Mouse (Mus musculus): ENCODE measurements around the gene Srgn. TPM values are rescaled to one million over a fixed set of nuclear protein-coding genes. Genes with fewer than 3 reads are reported as not detected.
A peak's percentile ranks its signal among the peaks of the same experiment; 100 is the strongest.

Gene Srgn
- total and polyA plus RNA-seq, 3 experiments = 92.7 to 700 (median 463) TPM

DNA sequence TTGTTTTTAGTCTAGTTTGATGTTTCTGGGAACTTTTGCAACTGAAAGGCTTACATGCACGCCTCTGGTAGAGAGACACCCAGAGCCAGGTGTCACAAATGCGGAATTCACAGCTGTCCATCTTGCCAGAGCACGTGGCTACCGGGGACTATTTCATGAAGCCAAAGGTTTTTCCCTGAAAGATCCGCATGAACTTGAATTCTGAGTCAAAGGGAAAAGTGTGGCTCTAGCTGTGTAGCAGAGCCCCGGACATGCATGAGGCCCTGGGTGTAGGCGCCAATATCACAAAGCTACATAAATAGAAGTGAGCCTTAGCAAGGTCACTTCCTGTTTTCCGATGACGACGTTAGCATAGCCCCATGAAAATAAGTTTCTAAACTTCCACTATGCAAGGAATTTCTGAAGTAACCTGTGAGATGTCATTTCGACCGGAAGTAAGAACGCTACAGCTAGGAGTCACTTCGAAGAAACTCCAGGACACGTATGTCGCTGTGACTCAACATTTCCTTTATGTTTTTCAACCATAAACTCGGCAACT, 21.2 kb downstream of the Srgn start:
- H3K4me3 ChIP-seq (ENCODE audit: low read depth, low read length) = no peak overlapping the region
- TF ChIP-seq GATA1 (IDR thresholded peaks at IDR 0.05; ENCODE audit: borderline replicate concordance, low read length) = no peak
- TF ChIP-seq GATA2 (IDR thresholded peaks at IDR 0.05; ENCODE audit: borderline replicate concordance, low read depth, low read length) = no peak
- TF ChIP-seq TAL1 (conservative IDR thresholded peaks at IDR 0.05; ENCODE audit: low read depth, low read length) = no peak
- no peak for TF ChIP-seq POLR2AphosphoS5 (IDR thresholded peaks at IDR 0.05; ENCODE audit: insufficient replicate concordance, low read depth, low read length)
- TF ChIP-seq CTCF (IDR thresholded peaks at IDR 0.05; ENCODE audit: low read depth, low read length) = no peak
- ATAC-seq (ENCODE audit: extremely low read depth, insufficient number of reproducible peaks, low FRiP score, poor library complexity, severe bottlenecking) (peak; percentile 25; the same call in 1 of the 2 replicates), DNase-seq (ENCODE audit: low spot score) (no peak)
- peaks cover 51% of the 10 kb centered on the region for H3K4me1 ChIP-seq (ENCODE audit: insufficient read depth, low read depth, low read length)
- no peaks in the 10 kb centered on the region for H3K9me3 ChIP-seq (replicated peaks)
- H3K27me3 ChIP-seq (ENCODE audit: insufficient read depth, low read length) = no peaks in the 10 kb centered on the region
- H3K36me3 ChIP-seq (replicated peaks) = no peaks in the 10 kb centered on the region

DNA sequence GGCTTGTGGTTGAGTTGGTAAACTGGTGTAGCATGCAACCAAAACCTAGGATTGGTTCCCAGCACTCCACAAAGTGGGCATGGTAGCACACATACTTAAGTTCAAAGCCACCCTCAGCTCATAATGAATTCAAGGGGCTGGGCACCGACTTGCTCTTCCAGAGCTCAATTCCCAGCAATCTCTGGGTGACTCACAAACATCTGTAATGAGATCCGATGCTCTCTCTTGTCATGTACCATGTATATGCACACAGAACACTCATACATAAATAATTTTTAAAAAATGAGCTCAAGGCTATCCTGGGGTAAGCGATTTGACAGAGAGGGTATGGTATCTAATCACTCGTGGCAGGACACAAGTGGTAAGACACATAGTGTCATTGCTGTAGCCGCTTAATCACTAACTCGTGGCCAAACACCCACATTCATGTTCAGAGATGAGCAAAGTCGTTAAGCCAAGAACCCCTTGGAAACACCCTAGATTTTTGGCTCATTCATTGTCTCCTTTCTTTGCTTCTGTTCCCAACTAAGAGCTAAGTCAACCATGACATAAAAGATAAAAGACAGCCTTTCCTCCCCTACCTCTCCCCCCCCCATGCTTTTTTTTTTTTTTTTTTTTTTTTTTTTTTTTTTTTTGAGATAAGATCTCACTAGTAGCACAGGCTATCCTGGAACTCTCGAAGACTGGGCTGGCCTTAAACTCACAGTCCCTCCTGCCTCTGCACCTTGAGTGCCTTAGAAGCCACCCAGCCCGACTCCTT, 21.8 kb downstream of the Srgn start:
- Histone ChIP-seq H3K36me3 (replicated peaks) (no peaks in the 10 kb centered on the region), H3K9me3 (replicated peaks) (no peaks in the 10 kb centered on the region), H3K4me3 (ENCODE audit: low read depth, low read length) (no peak overlapping the region), H3K4me1 (ENCODE audit: insufficient read depth, low read depth, low read length) (peaks cover 52% of the 10 kb centered on the region), H3K27me3 (ENCODE audit: insufficient read depth, low read length) (no peaks in the 10 kb centered on the region)
- no peak for ATAC-seq (ENCODE audit: extremely low read depth, insufficient number of reproducible peaks, low FRiP score, poor library complexity, severe bottlenecking)
- TF ChIP-seq POLR2AphosphoS5 (IDR thresholded peaks at IDR 0.05; ENCODE audit: insufficient replicate concordance, low read depth, low read length) (no peak), GATA2 (IDR thresholded peaks at IDR 0.05; ENCODE audit: borderline replicate concordance, low read depth, low read length) (no peak)
- DNase-seq (ENCODE audit: low spot score) = no peak

DNA sequence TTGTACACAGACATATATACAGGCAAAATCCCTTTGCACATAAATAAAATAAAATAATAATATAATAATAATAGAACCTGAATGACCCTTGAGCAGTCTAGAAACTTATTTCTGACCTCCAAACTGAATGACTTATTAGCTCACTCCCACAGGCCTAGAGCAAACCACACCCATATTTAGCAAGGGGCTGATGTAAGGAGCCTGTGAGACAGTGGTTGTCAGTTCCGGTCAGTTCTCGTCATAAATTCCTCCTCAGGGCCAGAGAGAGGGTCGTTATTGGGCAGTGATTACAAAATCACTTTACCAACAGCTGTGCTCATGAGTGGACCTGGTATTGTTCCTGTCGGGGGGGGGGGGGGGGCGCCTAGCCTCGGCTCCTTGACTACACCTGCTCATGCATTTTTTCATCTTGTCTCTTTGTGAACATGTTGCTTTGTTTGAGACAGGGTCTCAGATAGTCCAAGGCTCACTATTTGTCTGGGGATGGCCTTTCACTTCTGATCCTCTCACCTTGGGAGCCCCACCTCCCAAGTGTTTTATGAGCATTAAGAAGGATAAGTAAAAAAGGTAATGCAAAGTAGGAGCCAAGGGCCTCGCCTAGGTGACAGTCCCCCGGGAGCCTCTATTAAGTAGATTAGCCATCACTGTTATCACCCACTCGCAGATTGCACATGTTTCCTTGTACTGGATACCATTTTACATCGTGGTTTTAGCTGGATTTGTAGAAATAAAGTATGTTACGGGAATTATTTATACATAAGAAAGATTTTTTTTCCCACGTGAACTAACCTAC, 23.2 kb downstream of the Srgn start:
- ATAC-seq (ENCODE audit: extremely low read depth, insufficient number of reproducible peaks, low FRiP score, poor library complexity, severe bottlenecking) (no peak), DNase-seq (ENCODE audit: low spot score) (no peak)
- peaks cover 49% of the 10 kb centered on the region for H3K4me1 ChIP-seq (ENCODE audit: insufficient read depth, low read depth, low read length)
- no peaks in the 10 kb centered on the region for H3K27me3 ChIP-seq (ENCODE audit: insufficient read depth, low read length)
- no peaks in the 10 kb centered on the region for H3K36me3 ChIP-seq (replicated peaks)
- no peaks in the 10 kb centered on the region for H3K9me3 ChIP-seq (replicated peaks)
- no peak overlapping the region; the same call in 1 of the 2 replicates for H3K4me3 ChIP-seq (ENCODE audit: low read depth, low read length)
- no peak for TF ChIP-seq GATA1 (IDR thresholded peaks at IDR 0.05; ENCODE audit: borderline replicate concordance, low read length)
- TF ChIP-seq TAL1 (conservative IDR thresholded peaks at IDR 0.05; ENCODE audit: low read depth, low read length) = peak; percentile 21; the same call in 1 of the 2 replicates

DNA sequence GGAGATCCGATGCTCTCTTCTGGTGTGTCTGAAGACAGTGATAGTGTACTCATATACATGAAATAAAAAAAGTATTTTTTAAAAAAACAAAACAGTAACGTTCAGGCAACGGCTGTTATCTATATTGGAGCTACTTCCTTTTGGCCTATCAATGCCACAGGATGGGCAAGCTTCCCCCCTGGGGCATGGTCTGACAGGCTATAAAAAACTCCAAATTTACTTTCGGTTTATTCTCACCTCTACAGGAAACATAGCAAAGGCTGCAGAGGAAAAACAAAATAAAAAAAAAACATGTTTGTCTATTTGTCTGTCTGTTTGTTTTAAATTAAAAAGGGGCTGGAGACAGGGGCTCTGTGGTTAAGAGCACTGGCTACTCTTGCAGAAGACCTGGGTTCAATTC, 23.9 kb downstream of the Srgn start:
- peak; percentile 64 for ATAC-seq (ENCODE audit: extremely low read depth, insufficient number of reproducible peaks, low FRiP score, poor library complexity, severe bottlenecking)

GRCm38 (mm10) chr10:62501951-62502350, 25.3 kb downstream of the Srgn start:
- Histone ChIP-seq H3K27me3 (ENCODE audit: insufficient read depth, low read length) (no peaks in the 10 kb centered on the region), H3K36me3 (replicated peaks) (peaks cover 3% of the 10 kb centered on the region), H3K4me3 (ENCODE audit: low read depth, low read length) (no peak overlapping the region), H3K9me3 (replicated peaks) (no peaks in the 10 kb centered on the region), H3K4me1 (ENCODE audit: insufficient read depth, low read depth, low read length) (peaks cover 41% of the 10 kb centered on the region)
- no peak for ATAC-seq (ENCODE audit: extremely low read depth, insufficient number of reproducible peaks, low FRiP score, poor library complexity, severe bottlenecking)
- DNase-seq (ENCODE audit: low spot score) = no peak
- TF ChIP-seq TAL1 (conservative IDR thresholded peaks at IDR 0.05; ENCODE audit: low read depth, low read length) (no peak), GATA2 (IDR thresholded peaks at IDR 0.05; ENCODE audit: borderline replicate concordance, low read depth, low read length) (no peak), CTCF (IDR thresholded peaks at IDR 0.05; ENCODE audit: low read depth, low read length) (no peak), POLR2AphosphoS5 (IDR thresholded peaks at IDR 0.05; ENCODE audit: insufficient replicate concordance, low read depth, low read length) (no peak), GATA1 (IDR thresholded peaks at IDR 0.05; ENCODE audit: borderline replicate concordance, low read length) (no peak)

More for the DNA sequence above, 23.9 kb downstream of the Srgn start:
- TF ChIP-seq CTCF (IDR thresholded peaks at IDR 0.05; ENCODE audit: low read depth, low read length) (no peak), GATA1 (IDR thresholded peaks at IDR 0.05; ENCODE audit: borderline replicate concordance, low read length) (no peak), POLR2AphosphoS5 (IDR thresholded peaks at IDR 0.05; ENCODE audit: insufficient replicate concordance, low read depth, low read length) (no peak), GATA2 (IDR thresholded peaks at IDR 0.05; ENCODE audit: borderline replicate concordance, low read depth, low read length) (no peak), TAL1 (conservative IDR thresholded peaks at IDR 0.05; ENCODE audit: low read depth, low read length) (no peak)
- Histone ChIP-seq H3K9me3 (replicated peaks) (no peaks in the 10 kb centered on the region), H3K36me3 (replicated peaks) (peaks cover 2% of the 10 kb centered on the region), H3K4me1 (ENCODE audit: insufficient read depth, low read depth, low read length) (peaks cover 43% of the 10 kb centered on the region), H3K4me3 (ENCODE audit: low read depth, low read length) (no peak overlapping the region; the same call in 1 of the 2 replicates), H3K27me3 (ENCODE audit: insufficient read depth, low read length) (no peaks in the 10 kb centered on the region)
- peak; percentile 16 for DNase-seq (ENCODE audit: low spot score)

GRCm38 (mm10) chr10:62500916-62501615, 26.2 kb downstream of the Srgn start:
- peaks cover 38% of the 10 kb centered on the region for H3K4me1 ChIP-seq (ENCODE audit: insufficient read depth, low read depth, low read length)
- H3K36me3 ChIP-seq (replicated peaks) = peaks cover 8% of the 10 kb centered on the region
- DNase-seq (ENCODE audit: low spot score) (no peak), ATAC-seq (ENCODE audit: extremely low read depth, insufficient number of reproducible peaks, low FRiP score, poor library complexity, severe bottlenecking) (no peak)
- no peaks in the 10 kb centered on the region for H3K9me3 ChIP-seq (replicated peaks)
- TF ChIP-seq GATA2 (IDR thresholded peaks at IDR 0.05; ENCODE audit: borderline replicate concordance, low read depth, low read length) (no peak), GATA1 (IDR thresholded peaks at IDR 0.05; ENCODE audit: borderline replicate concordance, low read length) (no peak), POLR2AphosphoS5 (IDR thresholded peaks at IDR 0.05; ENCODE audit: insufficient replicate concordance, low read depth, low read length) (no peak), CTCF (IDR thresholded peaks at IDR 0.05; ENCODE audit: low read depth, low read length) (no peak), TAL1 (conservative IDR thresholded peaks at IDR 0.05; ENCODE audit: low read depth, low read length) (no peak)
- no peaks in the 10 kb centered on the region for H3K27me3 ChIP-seq (ENCODE audit: insufficient read depth, low read length)
- H3K4me3 ChIP-seq (ENCODE audit: low read depth, low read length) = no peak overlapping the region

Measured in G1E (cell line).